Mouse (Mus musculus): Measurements from ENCODE around the gene Stra6. TPM values are rescaled to one million over a fixed set of nuclear protein-coding genes. Genes with fewer than 3 reads are reported as not detected.

The Stra6 gene
- polyA plus RNA-seq, 1 experiment from 2014 or later, result 0.48 TPM

- TF ChIP-seq CTCF (IDR thresholded peaks at IDR 0.05; ENCODE audit: low read depth), result no peak
- no peaks in the 10 kb centered on the region for H3K9me3 ChIP-seq (ENCODE audit: control insufficient read depth)
- no peak overlapping the region for H3K27ac ChIP-seq (ENCODE audit: low read depth, low read length)
- no peaks in the 10 kb centered on the region; the same call in 1 of the 2 replicates for H3K27me3 ChIP-seq (replicated peaks; ENCODE audit: control insufficient read depth, insufficient read depth, low read length)
- no peak overlapping the region for H3K4me2 ChIP-seq (replicated peaks; ENCODE audit: low read depth)
- WGBS, result 33% methylated on average over 9 of the region's 9 CpGs
- H3K36me3 ChIP-seq (ENCODE audit: control insufficient read depth, insufficient read depth), result no peaks in the 10 kb centered on the region
- H3K4me1 ChIP-seq (replicated peaks; ENCODE audit: control insufficient read depth, insufficient read depth, low read length), result no peaks in the 10 kb centered on the region
- ATAC-seq, result no peak
- H3K4me3 ChIP-seq (ENCODE audit: low read depth, low read length), result no peak overlapping the region
- no peak overlapping the region for H3K9ac ChIP-seq (ENCODE audit: low read depth, low read length)
These were observed 22.6 kb downstream of the Stra6 start for GRCm38 (mm10) chr9:58086203-58086602.

- no peaks in the 10 kb centered on the region for H3K4me1 ChIP-seq (replicated peaks; ENCODE audit: control insufficient read depth, insufficient read depth, low read length)
- no peak for ATAC-seq
- no peak overlapping the region for H3K4me3 ChIP-seq (ENCODE audit: low read depth, low read length)
- WGBS, result 61% methylated on average over 7 of the region's 7 CpGs
- H3K9ac ChIP-seq (ENCODE audit: low read depth, low read length), result no peak overlapping the region
- no peaks in the 10 kb centered on the region for H3K36me3 ChIP-seq (ENCODE audit: control insufficient read depth, insufficient read depth)
- no peak overlapping the region for H3K27ac ChIP-seq (ENCODE audit: low read depth, low read length)
- TF ChIP-seq CTCF (IDR thresholded peaks at IDR 0.05; ENCODE audit: low read depth), result no peak
- no peaks in the 10 kb centered on the region for H3K9me3 ChIP-seq (ENCODE audit: control insufficient read depth)
- no peak overlapping the region for H3K4me2 ChIP-seq (replicated peaks; ENCODE audit: low read depth)
- no peaks in the 10 kb centered on the region; the same call in 1 of the 2 replicates for H3K27me3 ChIP-seq (replicated peaks; ENCODE audit: control insufficient read depth, insufficient read depth, low read length)
These were observed 23.3 kb downstream of the Stra6 start for GRCm38 (mm10) chr9:58086861-58087260.

GRCm38 (mm10) chr9:58087277-58087998 lies 23.9 kb downstream of the Stra6 start:
- ATAC-seq, result no peak
- no peak overlapping the region for H3K9ac ChIP-seq (ENCODE audit: low read depth, low read length)
- peak; percentile 32; the same call in 1 of the 2 replicates for TF ChIP-seq CTCF (IDR thresholded peaks at IDR 0.05; ENCODE audit: low read depth)
- no peaks in the 10 kb centered on the region; the same call in 1 of the 2 replicates for H3K27me3 ChIP-seq (replicated peaks; ENCODE audit: control insufficient read depth, insufficient read depth, low read length)
- no peak overlapping the region for H3K4me3 ChIP-seq (ENCODE audit: low read depth, low read length)
- WGBS, result 74% methylated on average over 7 of the region's 7 CpGs
- no peak overlapping the region for H3K27ac ChIP-seq (ENCODE audit: low read depth, low read length)
- H3K36me3 ChIP-seq (ENCODE audit: control insufficient read depth, insufficient read depth), result no peaks in the 10 kb centered on the region
- H3K4me1 ChIP-seq (replicated peaks; ENCODE audit: control insufficient read depth, insufficient read depth, low read length), result no peaks in the 10 kb centered on the region
- no peak overlapping the region for H3K4me2 ChIP-seq (replicated peaks; ENCODE audit: low read depth)
- H3K9me3 ChIP-seq (ENCODE audit: control insufficient read depth), result no peaks in the 10 kb centered on the region

GRCm38 (mm10) chr9:58091623-58092425 lies 28.2 kb downstream of the Stra6 start:
- Histone ChIP-seq H3K9me3 (ENCODE audit: control insufficient read depth) (no peaks in the 10 kb centered on the region), H3K4me2 (replicated peaks; ENCODE audit: low read depth) (no peak overlapping the region), H3K27me3 (replicated peaks; ENCODE audit: control insufficient read depth, insufficient read depth, low read length) (no peaks in the 10 kb centered on the region), H3K9ac (ENCODE audit: low read depth, low read length) (no peak overlapping the region), H3K4me1 (replicated peaks; ENCODE audit: control insufficient read depth, insufficient read depth, low read length) (no peaks in the 10 kb centered on the region), H3K4me3 (ENCODE audit: low read depth, low read length) (no peak overlapping the region), H3K36me3 (ENCODE audit: control insufficient read depth, insufficient read depth) (no peaks in the 10 kb centered on the region), H3K27ac (ENCODE audit: low read depth, low read length) (no peak overlapping the region)
- no peak for TF ChIP-seq CTCF (IDR thresholded peaks at IDR 0.05; ENCODE audit: low read depth)
- WGBS, result 58% methylated on average over 4 of the region's 4 CpGs
- ATAC-seq, result no peak

- Histone ChIP-seq H3K27ac (ENCODE audit: low read depth, low read length) (no peak overlapping the region), H3K4me1 (replicated peaks; ENCODE audit: control insufficient read depth, insufficient read depth, low read length) (no peaks in the 10 kb centered on the region), H3K4me3 (ENCODE audit: low read depth, low read length) (no peak overlapping the region), H3K9me3 (ENCODE audit: control insufficient read depth) (no peaks in the 10 kb centered on the region), H3K9ac (ENCODE audit: low read depth, low read length) (no peak overlapping the region), H3K36me3 (ENCODE audit: control insufficient read depth, insufficient read depth) (no peaks in the 10 kb centered on the region), H3K27me3 (replicated peaks; ENCODE audit: control insufficient read depth, insufficient read depth, low read length) (no peaks in the 10 kb centered on the region), H3K4me2 (replicated peaks; ENCODE audit: low read depth) (no peak overlapping the region)
- 69% methylated on average over 7 of the region's 7 CpGs for WGBS
- no peak for ATAC-seq
- no peak for TF ChIP-seq CTCF (IDR thresholded peaks at IDR 0.05; ENCODE audit: low read depth)
These were observed 29.1 kb downstream of the Stra6 start for GRCm38 (mm10) chr9:58092581-58093269.

GRCm38 (mm10) chr9:58093776-58094175 lies 30.2 kb downstream of the Stra6 start:
- TF ChIP-seq CTCF (IDR thresholded peaks at IDR 0.05; ENCODE audit: low read depth), result peak; percentile 39; the same call in 1 of the 2 replicates
- H3K9me3 ChIP-seq (ENCODE audit: control insufficient read depth), result no peaks in the 10 kb centered on the region
- H3K27ac ChIP-seq (ENCODE audit: low read depth, low read length), result no peak overlapping the region
- ATAC-seq, result no peak
- H3K9ac ChIP-seq (ENCODE audit: low read depth, low read length), result no peak overlapping the region
- no peaks in the 10 kb centered on the region for H3K36me3 ChIP-seq (ENCODE audit: control insufficient read depth, insufficient read depth)
- no peak overlapping the region for H3K4me3 ChIP-seq (ENCODE audit: low read depth, low read length)
- H3K4me2 ChIP-seq (replicated peaks; ENCODE audit: low read depth), result no peak overlapping the region
- 70% methylated on average over 3 of the region's 3 CpGs for WGBS
- no peaks in the 10 kb centered on the region for H3K27me3 ChIP-seq (replicated peaks; ENCODE audit: control insufficient read depth, insufficient read depth, low read length)
- H3K4me1 ChIP-seq (replicated peaks; ENCODE audit: control insufficient read depth, insufficient read depth, low read length), result no peaks in the 10 kb centered on the region
